Mouse (Mus musculus) thymus, adult 2 months (tissue): Measurements from ENCODE around the gene Nr2c1. TPM values are rescaled to one million over a fixed set of nuclear protein-coding genes. Genes with fewer than 3 reads are reported as not detected.

ENCODE experiments used
- DNase-seq: peaks from one replicate; pipeline ENCODE4 v3.0.0; 2021
- H3K27ac ChIP-seq: fragments of 200-500 bp; 2 replicates; pipeline ENCODE4 v1.5.1; 2012; ENCODE audit warnings: low read length, control low read depth; ENCODE audit not compliant: control insufficient read depth, insufficient read depth
- H3K27me3 ChIP-seq: fragments of 200-500 bp; 2 replicates; pipeline ENCODE4 v1.6.1; 2012; ENCODE audit warnings: mild to moderate bottlenecking, low read length, moderate library complexity, mixed read lengths; ENCODE audit not compliant: control insufficient read depth, insufficient read depth
- H3K36me3 ChIP-seq: fragments of 200-500 bp; 2 replicates; pipeline ENCODE4 v1.6.1; 2012; ENCODE audit warnings: mild to moderate bottlenecking, low read length, moderate library complexity; ENCODE audit not compliant: control insufficient read depth, insufficient read depth
- H3K4me1 ChIP-seq: fragments of 200-500 bp; replicated peaks from 2 replicates; pipeline ENCODE4 v1.6.1; 2012; ENCODE audit warnings: low read length; ENCODE audit not compliant: control insufficient read depth, insufficient read depth
- H3K4me3 ChIP-seq: fragments of 200-500 bp; 2 replicates; pipeline ENCODE4 v1.5.1; 2012; ENCODE audit warnings: mild to moderate bottlenecking, low read length, control low read depth, moderate library complexity; ENCODE audit not compliant: control insufficient read depth, insufficient read depth
- CTCF ChIP-seq: fragments of 200-500 bp; IDR thresholded peaks from 2 replicates; pipeline ENCODE4 v1.5.1; 2012; ENCODE audit warnings: mild to moderate bottlenecking, control low read depth, low read length, moderate library complexity, borderline replicate concordance; ENCODE audit not compliant: control insufficient read depth, poor library complexity, insufficient read depth; ENCODE audit errors: extremely low read depth
- POLR2A ChIP-seq: fragments of 200-500 bp; IDR thresholded peaks from 2 replicates; pipeline ENCODE4 v1.6.1; 2012; ENCODE audit warnings: mild to moderate bottlenecking, low read length, control low read depth, moderate library complexity; ENCODE audit not compliant: control insufficient read depth, poor library complexity, insufficient read depth; ENCODE audit errors: extremely low read depth
- WGBS: fragments of 180-500 bp; shearing (Covaris S2); methylation state at CpG from one replicate; pipeline ENCODE4 v1.1.7; 2018; 5-methylcytosine and 5-hydroxymethylcytosine counted together
- polyA plus RNA-seq: library from polyadenylated mRNA; depleted of rRNA; stranded (reverse); fragments of >200 nt; gene quantifications from 2 replicates; pipeline ENCODE4 v1.2.3, GENCODE M21; 2012

The Nr2c1 gene
- polyA plus RNA-seq, 1 experiment, result 3.3 TPM

DNA sequence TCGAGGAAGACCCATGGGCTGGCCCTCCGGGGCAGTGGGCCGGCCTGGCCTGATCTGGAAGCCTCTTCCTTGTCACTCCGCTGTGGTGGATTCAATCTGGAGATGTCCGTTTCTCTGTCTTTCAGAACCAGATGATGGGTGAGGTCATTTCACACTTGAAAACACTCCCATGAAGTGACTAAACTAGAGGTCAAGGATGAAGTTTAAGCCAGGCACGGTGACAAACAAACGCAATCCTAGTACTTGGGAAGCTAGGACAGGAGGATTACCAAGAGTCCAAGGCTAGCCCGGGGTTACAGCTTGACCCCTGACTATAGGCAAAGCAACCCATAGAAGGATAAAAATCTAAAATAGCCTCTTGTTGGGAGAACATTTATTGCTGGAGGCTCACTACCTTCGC lies 27.1 kb upstream of the Nr2c1 start:
- Histone ChIP-seq H3K27me3 (no peaks in the 10 kb centered on the region), H3K27ac (no peak overlapping the region), H3K36me3 (no peaks in the 10 kb centered on the region), H3K4me1 (no peaks in the 10 kb centered on the region), H3K4me3 (no peak overlapping the region)
- DNase-seq, result no peak
- no peak for TF ChIP-seq CTCF
- no peak for TF ChIP-seq POLR2A
- WGBS, result 93% methylated on average over 9 of the region's 9 CpGs

DNA sequence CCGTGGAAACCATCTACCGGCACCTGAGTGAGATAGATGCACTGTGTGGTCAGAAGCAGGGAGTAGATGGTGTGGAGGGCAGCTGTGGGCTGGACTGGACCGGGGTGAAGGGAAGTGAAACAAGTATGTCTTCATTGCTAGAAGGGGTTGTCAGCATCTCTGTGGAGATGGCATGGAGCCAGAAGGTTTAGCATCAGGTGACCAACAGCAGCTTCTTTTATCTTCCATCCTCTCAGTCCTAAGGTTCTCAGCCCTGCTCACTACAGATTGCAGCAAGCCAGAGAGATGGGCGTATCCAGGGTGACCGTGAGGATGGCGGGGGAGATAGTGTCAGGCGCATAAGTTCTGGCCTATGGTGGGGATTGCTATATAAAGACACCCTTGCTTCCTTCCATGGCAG lies 25.2 kb upstream of the Nr2c1 start:
- H3K4me1 ChIP-seq, result no peaks in the 10 kb centered on the region
- 90% methylated on average over 7 of the region's 7 CpGs for WGBS
- no peaks in the 10 kb centered on the region for H3K36me3 ChIP-seq
- no peak for TF ChIP-seq POLR2A
- no peak for TF ChIP-seq CTCF
- no peak overlapping the region for H3K27ac ChIP-seq
- no peak for DNase-seq
- H3K4me3 ChIP-seq, result no peak overlapping the region
- no peaks in the 10 kb centered on the region for H3K27me3 ChIP-seq

DNA sequence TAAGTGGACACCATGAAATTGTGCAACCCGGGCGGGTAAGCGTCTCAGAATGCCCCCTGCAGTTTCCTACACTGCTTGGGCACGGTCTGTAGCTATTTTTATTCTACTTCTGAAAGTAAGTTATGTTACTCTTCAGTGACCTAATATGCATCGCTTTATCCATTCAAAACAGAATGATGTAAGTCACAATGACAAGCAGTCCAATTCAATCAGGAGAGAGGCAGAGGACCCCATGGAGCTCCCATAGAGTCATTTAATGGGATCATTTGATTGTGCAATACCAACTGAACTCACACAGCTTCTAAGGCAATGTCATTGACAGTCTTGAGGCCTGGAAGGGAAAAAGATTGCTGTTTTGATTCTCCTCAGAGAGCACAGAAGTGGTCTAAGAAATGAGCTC lies 24.2 kb upstream of the Nr2c1 start:
- WGBS, result 96% methylated on average over 5 of the region's 5 CpGs
- no peak for TF ChIP-seq POLR2A
- TF ChIP-seq CTCF, result no peak
- H3K27ac ChIP-seq, result no peak overlapping the region
- H3K27me3 ChIP-seq, result no peaks in the 10 kb centered on the region
- no peaks in the 10 kb centered on the region for H3K4me1 ChIP-seq
- no peak overlapping the region for H3K4me3 ChIP-seq
- DNase-seq, result no peak
- no peaks in the 10 kb centered on the region for H3K36me3 ChIP-seq

DNA sequence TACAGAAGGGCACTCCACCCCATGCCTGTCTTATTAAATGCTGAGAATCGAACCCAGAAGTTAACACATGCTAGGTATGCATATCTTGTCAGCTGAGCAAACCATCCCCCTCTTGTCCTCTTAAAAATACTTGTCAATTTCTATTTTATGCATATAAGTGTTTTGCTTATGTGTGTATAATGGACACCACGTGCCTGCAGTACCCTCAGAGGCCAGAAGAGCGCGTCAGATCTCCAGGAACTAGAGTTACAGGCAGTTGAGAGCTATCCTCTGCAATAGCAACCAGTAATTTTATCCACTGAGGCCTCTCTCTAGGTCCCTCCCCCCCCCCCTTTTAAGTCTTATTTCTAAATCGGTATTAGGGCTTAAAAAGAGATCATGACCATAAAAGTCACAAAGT lies 23.4 kb upstream of the Nr2c1 start:
- Histone ChIP-seq H3K27me3 (no peaks in the 10 kb centered on the region), H3K4me3 (no peak overlapping the region), H3K4me1 (no peaks in the 10 kb centered on the region), H3K27ac (no peak overlapping the region), H3K36me3 (no peaks in the 10 kb centered on the region)
- TF ChIP-seq CTCF (no peak), POLR2A (no peak)
- WGBS, result 92% methylated on average over 5 of the region's 5 CpGs
- peak; percentile 8 for DNase-seq

DNA sequence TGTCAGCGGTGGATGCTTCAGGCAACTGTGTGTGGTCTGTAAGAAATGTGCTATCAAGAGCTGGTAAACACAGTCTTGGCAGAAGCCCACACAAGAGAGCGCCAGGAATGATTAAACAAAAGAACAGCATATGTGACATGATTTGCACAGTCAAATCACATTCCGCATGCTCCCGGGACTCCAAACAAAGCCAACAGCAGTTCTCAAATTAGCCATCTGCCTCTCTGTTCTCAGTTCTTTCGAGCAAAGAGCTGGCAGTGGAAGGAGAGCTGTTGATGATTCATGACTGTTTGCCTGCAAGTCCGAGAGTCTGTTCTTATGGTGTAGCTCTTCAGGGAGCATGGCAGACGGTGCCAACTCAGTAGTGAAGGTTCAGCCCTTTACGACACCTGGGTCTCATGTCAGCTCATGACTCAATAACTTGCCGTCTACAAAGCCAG lies 18.1 kb upstream of the Nr2c1 start:
- Histone ChIP-seq H3K4me1 (no peaks in the 10 kb centered on the region), H3K27ac (no peak overlapping the region), H3K27me3 (no peaks in the 10 kb centered on the region), H3K4me3 (no peak overlapping the region), H3K36me3 (no peaks in the 10 kb centered on the region)
- TF ChIP-seq POLR2A (no peak), CTCF (no peak)
- no peak for DNase-seq
- 94% methylated on average over 9 of the region's 9 CpGs for WGBS

DNA sequence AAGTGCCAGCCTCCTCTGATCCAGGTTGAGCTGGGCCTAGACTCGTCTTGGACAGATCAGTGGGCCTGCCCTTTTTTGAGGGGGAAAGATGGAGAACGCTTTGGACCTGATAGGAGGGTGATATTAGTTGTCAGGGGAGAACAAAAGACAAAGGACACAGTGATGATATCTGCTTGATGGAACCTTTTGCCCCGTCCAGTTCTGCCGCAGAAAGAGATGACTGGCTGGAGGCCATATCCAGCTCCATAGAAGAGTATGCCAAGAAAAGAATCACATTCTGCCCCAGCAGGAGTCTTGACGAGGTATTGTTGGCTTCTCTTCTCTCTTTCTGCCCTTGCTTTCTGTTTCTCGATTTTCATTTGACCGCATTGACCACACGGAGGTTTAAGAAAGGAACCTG lies 14.7 kb upstream of the Nr2c1 start:
- TF ChIP-seq CTCF (no peak), POLR2A (no peak)
- Histone ChIP-seq H3K27ac (no peak overlapping the region), H3K36me3 (no peaks in the 10 kb centered on the region), H3K4me3 (no peak overlapping the region), H3K27me3 (no peaks in the 10 kb centered on the region), H3K4me1 (no peaks in the 10 kb centered on the region)
- no peak for DNase-seq
- 90% methylated on average over 8 of the region's 8 CpGs for WGBS

DNA sequence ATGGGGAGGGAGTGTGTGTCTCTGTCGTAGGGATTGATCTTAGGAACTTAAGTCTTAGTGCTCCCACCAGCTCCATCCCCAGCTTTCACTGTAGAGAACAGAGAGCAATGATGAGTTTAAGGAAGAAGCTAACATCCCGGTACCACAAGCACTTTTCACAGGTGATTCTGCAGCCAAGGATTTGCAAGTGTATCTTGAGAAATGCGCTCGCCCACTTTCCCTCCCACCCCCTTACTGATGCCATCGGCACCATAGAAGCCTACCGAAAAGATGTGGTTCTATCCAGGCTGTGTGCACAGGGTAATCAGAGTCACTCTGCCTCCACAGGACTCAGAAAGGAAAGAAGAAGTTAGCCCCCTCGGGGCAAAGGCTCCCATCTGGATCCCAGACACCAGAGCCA lies 14.1 kb upstream of the Nr2c1 start:
- TF ChIP-seq CTCF (no peak), POLR2A (no peak)
- H3K27me3 ChIP-seq, result no peaks in the 10 kb centered on the region
- no peak overlapping the region for H3K4me3 ChIP-seq
- no peaks in the 10 kb centered on the region for H3K36me3 ChIP-seq
- DNase-seq, result no peak
- no peaks in the 10 kb centered on the region for H3K4me1 ChIP-seq
- no peak overlapping the region for H3K27ac ChIP-seq
- WGBS, result 83% methylated on average over 7 of the region's 7 CpGs
